Mouse (Mus musculus) ES-CJ7 (cell line): ENCODE measurements around the gene Sit1.
A peak's percentile ranks its signal among the peaks of the same experiment; 100 is the strongest.

Experiments used
- DNase-seq: peaks from one replicate; pipeline ENCODE4 v3.0.0; 2011; ENCODE audit warnings: low read depth, low spot score

The Sit1 gene

DNA sequence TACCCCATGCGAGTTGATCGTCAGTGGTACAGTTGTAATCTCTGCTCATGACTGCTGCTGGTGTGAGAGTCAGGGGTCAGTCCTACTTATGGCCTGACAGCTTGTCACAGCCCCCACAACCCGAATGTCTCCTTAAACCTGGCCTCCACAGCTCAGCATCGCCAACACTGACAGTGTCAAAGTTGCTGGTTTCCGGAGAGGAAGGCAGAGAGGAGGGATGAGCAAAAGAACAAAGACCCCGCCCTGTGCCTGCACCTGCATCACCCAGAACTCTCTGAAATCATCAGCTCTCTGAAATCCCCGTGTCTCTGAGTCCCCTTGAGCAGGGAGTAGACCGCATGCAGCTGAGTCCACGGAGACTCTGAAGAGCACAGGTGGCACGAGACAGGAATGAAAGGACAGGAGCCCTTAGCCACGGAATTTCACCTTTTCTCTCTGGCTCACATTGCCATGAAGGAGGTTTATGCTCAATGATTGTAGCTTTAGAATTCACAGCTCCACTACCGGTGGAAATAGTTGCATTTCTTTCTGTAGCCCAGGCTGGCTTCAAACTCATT lies at the start of gene Sit1:
Gene Sit1 (minus strand): TSS at position 200 of the 557 bp plus-strand sequence.
- no peak for DNase-seq

GRCm38 (mm10) chr4:43533270-43533669 lies 49.7 kb upstream of the Sit1 start:
- DNase-seq, result no peak

DNA sequence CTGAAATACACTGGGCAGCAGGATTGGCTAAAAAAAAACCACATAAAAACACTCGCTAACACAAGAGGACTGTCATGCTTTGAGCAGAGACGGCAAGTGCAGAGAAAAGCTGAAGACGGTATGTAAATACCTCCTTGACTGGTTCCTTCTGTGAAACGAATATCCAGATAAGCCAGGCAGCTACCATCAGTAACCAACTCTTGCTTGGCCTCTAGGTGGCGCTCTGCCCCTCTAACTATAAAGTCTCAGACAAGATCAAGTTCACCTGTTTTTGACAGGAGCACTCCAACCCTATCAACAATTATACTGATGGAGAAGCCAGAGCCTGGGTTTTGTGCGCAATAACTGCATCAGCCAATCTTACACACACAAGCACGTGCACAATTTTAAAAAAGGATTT lies 47.0 kb upstream of the Sit1 start:
- DNase-seq, result peak; percentile 87

DNA sequence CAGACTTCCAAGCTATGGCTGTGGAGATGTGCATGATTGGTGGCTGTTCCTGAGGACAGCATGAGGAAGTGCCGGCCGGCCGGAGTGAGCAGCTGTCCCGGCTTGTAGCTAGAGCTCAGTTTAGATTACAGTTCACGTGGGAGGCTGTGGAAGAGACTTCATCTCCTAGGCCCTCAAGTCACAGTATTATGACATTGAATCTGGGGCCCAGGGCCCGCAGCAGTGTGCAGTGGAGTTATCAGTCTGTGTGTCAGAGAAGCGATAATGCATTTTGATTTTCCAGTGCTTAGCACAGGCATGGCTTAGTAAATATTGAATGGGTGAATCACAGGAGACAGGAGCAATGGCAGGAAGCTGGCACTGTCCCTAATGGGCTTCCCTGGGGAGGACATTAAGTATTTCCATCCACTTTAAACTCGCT lies 46.6 kb upstream of the Sit1 start:
- DNase-seq, result no peak

- peak; percentile 54 for DNase-seq
Measured at GRCm38 (mm10) chr4:43528487-43528886, 45.0 kb upstream of the Sit1 start.

GRCm38 (mm10) chr4:43527880-43528279 lies 44.3 kb upstream of the Sit1 start:
- DNase-seq, result peak; percentile 72

DNA sequence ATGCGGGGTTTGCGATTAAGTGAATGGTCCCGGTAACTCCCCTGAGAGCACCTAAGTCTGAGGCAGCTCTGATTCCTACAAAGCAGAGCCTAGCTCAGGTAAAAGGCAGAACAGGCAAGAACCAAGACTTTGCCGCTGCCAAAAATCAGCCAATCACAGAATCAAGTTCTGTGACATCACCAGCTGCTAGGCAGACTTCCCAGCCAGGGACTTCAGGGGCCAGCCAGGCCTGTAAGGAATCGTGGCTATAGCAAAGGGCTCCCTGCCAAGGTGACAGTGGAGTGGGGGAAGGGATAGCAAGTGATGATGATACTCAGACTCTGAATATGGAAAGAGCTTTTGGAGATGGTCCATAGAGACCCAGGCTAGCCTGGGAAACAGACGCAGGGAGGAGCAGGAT lies 36.4 kb upstream of the Sit1 start:
- DNase-seq, result peak; percentile 77

DNA sequence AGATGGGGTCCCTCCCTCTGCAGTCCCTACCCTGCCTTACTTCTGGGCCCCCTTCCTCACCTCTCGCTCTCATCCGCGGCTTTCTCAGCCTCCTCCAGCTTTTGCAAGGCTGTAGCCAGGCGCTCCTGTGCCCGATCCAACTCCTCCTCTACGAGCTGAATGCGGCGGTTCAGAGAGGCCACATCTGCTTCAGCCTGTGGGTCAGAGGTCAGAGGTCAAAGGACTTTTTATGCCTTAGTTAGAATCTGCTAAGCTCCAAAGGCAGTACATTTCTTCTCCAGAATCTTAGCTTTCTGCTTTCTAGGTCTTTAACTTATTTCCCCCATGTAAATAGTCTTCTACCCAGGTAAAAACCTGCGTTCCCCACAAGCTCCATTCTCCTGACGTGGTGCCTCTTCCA lies 36.0 kb upstream of the Sit1 start:
- DNase-seq, result no peak

- no peak for DNase-seq
Measured at GRCm38 (mm10) chr4:43515764-43516708, 32.5 kb upstream of the Sit1 start.

GRCm38 (mm10) chr4:43513791-43514190 lies 30.3 kb upstream of the Sit1 start:
- DNase-seq, result no peak

DNA sequence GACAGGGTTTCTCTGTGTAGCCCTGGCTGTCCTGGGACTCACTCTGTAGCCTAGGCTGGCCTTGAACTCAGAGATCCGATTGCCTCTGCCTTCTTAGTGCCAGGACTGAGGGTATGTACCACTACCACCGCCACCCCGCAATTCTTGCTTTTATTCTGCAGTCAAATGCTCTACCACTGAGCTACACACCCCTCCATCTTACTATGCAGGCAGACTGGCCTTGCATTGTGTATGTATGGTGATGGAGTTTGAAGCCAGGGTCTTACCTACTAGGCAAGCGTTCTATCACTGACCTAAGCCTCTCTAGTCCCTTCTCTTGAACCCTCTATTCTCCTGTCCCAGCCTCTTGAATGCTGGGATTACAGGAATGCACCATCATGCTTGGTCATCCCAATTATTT lies 29.8 kb upstream of the Sit1 start:
- no peak for DNase-seq

- no peak for DNase-seq
Measured at GRCm38 (mm10) chr4:43512653-43513052, 29.1 kb upstream of the Sit1 start.

GRCm38 (mm10) chr4:43511675-43512454 lies 28.3 kb upstream of the Sit1 start:
- DNase-seq, result no peak

DNA sequence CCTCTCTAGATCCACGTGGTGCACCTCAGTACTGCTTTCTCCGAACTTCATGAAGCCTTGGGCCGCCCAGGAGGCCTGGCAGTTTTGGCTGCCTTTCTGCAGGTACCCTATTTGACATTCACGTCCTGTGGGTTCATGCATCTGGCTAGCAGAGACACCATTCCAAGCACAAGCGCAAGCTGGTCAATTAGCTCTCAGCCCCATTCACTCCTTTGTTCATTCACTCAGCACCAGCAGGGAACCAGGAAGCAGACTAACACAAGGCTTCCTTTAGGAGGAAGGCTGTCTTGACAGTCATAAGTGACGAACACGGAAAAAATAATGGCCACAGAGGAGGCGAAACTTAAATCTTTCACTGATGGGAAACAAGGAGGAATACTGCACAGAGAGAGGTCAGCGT lies 25.6 kb upstream of the Sit1 start:
- DNase-seq, result no peak

DNA sequence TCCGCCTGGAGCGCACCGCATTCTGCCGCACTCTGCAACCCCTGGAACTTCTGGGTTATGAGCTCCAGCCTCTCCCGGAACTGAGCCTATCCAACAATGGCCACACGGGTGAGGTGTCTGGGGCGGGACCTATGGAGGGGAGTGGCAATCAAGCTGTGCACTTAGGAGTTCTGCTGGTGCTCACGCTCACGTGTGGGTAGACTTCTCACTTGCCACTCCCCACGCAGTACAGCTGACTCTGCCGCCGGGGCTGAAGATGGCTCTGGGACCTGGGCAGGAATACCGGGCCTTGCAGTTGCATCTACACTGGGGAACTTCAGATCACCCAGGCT lies 25.1 kb upstream of the Sit1 start:
- peak; percentile 49 for DNase-seq

DNA sequence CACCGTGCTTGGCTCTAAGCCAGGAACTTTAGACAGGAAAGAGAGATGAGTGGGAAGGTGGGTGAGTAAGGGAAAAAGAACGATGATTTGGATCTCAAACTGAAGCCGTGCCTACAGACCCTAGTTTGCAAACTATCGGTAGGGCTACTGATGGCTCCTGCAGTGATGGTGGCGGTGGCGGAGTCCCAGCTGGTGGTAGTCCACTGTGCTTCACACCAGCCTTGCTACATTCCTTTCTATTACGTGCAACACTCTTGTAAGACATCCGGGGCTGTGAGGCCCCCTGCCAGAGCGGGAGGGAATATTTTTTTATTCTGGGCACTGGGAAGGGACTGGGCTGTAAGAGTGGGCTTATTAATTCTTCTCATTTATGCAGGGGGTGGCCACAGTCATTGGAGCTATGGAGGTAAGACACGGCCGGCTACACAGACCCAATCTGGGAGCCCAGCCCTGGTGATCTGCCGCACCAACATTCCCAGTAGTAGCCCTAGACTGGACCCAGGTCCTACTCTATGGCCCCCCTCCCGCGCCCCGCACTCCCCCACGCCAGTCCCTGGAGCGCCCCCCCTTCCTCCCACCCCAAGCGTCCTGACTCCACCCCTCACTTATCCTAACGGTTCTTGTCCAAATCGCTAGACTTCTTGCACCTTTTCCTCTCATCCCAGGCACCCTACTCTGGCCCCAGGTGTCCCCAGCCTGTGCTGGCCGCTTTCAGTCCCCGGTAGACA lies 24.6 kb upstream of the Sit1 start:
- no peak for DNase-seq

DNA sequence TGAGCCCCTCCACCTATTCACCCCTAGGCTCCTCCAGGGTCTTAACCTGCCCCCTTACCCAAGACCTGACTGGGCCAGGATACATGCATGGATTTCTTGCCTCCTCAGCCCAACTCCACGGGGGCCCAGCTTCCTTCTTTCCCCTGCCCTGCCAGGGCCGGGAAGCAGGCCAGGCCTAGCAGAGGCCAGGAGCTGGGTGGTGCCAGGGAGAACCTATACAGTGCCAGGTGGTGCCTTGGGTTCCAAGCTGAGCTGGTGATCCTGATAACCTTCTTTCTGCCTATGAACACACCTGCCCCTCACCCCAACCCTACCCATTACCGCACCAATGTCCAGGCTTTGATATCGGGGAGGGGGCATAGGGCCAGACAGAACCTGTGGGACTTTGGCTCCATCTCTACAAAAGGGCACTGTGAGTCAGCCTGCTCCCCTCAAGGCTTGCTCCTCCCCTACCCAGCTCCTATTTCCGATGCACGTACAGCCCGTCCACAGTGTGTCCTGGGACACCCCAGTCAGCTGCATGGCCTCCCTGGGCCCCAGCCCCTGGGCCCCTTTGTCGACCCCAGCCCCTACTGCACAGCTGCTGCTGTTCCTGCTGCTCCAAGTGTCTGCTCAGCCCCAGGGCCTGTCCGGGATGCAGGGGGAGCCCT lies 23.1 kb upstream of the Sit1 start, which contains the start of gene Car9:
Gene Car9 (plus strand): TSS at position 431 of the 650 bp plus-strand sequence.
- no peak for DNase-seq

DNA sequence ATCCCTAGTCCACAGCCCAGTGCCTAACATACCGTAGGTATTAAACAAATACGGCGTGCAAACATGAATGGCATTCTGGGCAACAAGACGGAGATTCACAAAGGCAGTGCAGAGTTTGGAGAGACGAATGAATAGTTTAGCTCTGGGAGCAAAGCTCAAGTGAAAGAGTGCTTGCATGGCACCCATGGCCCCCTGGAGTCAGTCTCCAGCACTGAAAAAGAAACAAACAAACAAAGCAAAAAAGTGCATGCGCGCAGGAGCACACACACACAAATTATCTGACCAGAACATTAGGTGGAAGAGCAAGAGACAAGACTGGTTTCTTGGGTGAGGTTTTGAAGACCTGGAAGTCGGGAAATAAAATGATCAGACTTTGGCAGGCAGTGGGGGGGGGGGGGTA lies 22.5 kb upstream of the Sit1 start:
- no peak for DNase-seq

- DNase-seq, result no peak
Measured at GRCm38 (mm10) chr4:43504269-43504668, 20.7 kb upstream of the Sit1 start.

- no peak for DNase-seq
Measured at GRCm38 (mm10) chr4:43503506-43503905, 20.0 kb upstream of the Sit1 start.

DNA sequence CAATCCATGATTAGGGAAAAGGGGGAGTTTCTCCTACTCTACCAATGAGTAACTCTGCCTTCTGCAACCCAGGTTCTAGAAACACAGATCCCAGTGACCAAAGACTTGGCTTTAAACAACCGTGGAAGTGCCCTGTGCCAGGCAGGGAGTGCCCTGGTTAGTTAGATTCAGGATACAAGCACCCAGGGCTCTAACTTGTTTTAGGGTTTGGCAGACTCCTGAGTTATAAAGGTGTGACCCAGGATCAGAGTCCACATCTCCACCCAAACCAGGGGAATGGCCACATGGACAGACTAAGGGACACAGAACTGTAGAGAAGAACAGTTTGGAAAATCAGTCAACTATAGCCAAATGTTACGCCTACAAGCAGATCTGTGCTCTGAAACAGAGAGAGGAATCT lies 19.5 kb upstream of the Sit1 start:
- DNase-seq, result no peak
